13 mouse cellular contexts compared by ENCODE assay signal in the genomic region with DNA sequence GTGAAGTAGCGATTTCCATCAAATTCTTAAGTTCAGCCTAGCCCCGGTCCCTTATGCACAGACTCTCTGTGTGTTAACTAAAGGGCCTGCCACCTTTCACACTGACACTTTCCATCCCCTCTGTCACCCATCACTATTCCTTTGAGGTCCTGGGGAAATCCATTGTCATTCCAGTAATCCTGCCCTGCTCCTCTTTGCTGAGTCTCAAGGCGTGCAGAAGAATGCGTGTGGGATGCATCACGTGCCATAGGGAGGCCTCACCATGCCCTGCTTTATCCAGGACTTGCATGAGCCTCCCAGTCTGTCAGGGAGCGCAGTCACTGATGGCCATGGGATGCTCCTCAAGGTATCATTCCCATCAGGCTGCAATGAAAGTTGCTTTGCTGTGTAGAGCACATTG.
A peak's percentile ranks its signal among the peaks of the same experiment; 100 is the strongest.
DNase-seq lines count a peak whose midpoint lies in the region; ATAC-seq and TF ChIP-seq lines count a peak whose summit lies in the region.
"Had no signal": no experiment of that assay in that cellular context is flagged by ENCODE, and none has a peak within 500 bp of the region (broad histone marks: within the 10 kb centered on the region; RNA-seq: fewer than 3 reads in every experiment).

No protein-coding gene starts in this region.

- WGBS in heart, adult 2 months: 66% methylated on average over 6 of the region's 6 CpGs
- whole genome bisulfite sequencing in heart, embryonic 12.5 days: 56% methylated on average over 6 of the region's 6 CpGs
- WGBS in embryonic facial prominence, embryonic 12.5 days: 75% methylated on average over 6 of the region's 6 CpGs
- whole genome bisulfite sequencing in midbrain, postnatal 0 days: 33% methylated on average over 6 of the region's 6 CpGs

- TF ChIP-seq POLR2A in heart, adult 2 months (IDR thresholded peaks at IDR 0.05; ENCODE audit: insufficient read depth, low read depth, low read length): no peak

- peaks cover 64% of the 10 kb centered on the region for H3K4me1 ChIP-seq in heart, adult 2 months (ENCODE audit: control insufficient read depth, insufficient read depth, low read length)
- H3K4me1 ChIP-seq in heart, embryonic 12.5 days (replicated peaks): peaks cover 92% of the 10 kb centered on the region
- H3K4me1 ChIP-seq in megakaryocyte, embryonic 14.5 days: peaks cover 100% of the 10 kb centered on the region
- H3K4me1 ChIP-seq in embryonic facial prominence, embryonic 12.5 days: peaks cover 38% of the 10 kb centered on the region
- peaks cover 17% of the 10 kb centered on the region for H3K4me1 ChIP-seq in midbrain, postnatal 0 days (ENCODE audit: insufficient read depth, low read length)

- TF ChIP-seq CTCF in heart, adult 2 months (IDR thresholded peaks at IDR 0.05): no peak
- TF ChIP-seq CTCF in midbrain, postnatal 0 days (IDR thresholded peaks at IDR 0.05): no peak

- intact Hi-C loops in heart, adult 2 months (cut with DNase I): no loop called here

- no peak overlapping the region for H3K9ac ChIP-seq in heart, adult 2 months (ENCODE audit: low read depth, low read length)
- no peak overlapping the region for H3K9ac ChIP-seq in heart, embryonic 12.5 days
- H3K9ac ChIP-seq in embryonic facial prominence, embryonic 12.5 days: no peak overlapping the region
- H3K9ac ChIP-seq in midbrain, postnatal 0 days (replicated peaks; ENCODE audit: low read length, poor library complexity, severe bottlenecking): no peak overlapping the region
- H3K9ac ChIP-seq: hindbrain, embryonic 15.5 days had no signal

- no peak for DNase-seq in heart, adult 2 months
- DNase-seq in midbrain, postnatal 0 days (ENCODE audit: low spot score): no peak
- DNase-seq in right cerebral cortex, postnatal 14 days: no peak
- DNase-seq: adrenal gland, postnatal 25 days; gastrocnemius, postnatal 25 days; kidney, adult 18-20 months; left cerebral cortex, postnatal 4 days had no signal

- H3K4me3 ChIP-seq in heart, adult 2 months: no peak overlapping the region
- no peak overlapping the region for H3K4me3 ChIP-seq in heart, embryonic 12.5 days
- H3K4me3 ChIP-seq in megakaryocyte, embryonic 14.5 days (replicated peaks): peak overlapping the region; percentile 16
- H3K4me3 ChIP-seq in embryonic facial prominence, embryonic 12.5 days: no peak overlapping the region
- H3K4me3 ChIP-seq in midbrain, postnatal 0 days (ENCODE audit: low read depth, low read length): no peak overlapping the region
- H3K4me3 ChIP-seq: hindbrain, embryonic 15.5 days had no signal

- no peaks in the 10 kb centered on the region; the same call in 1 of the 2 replicates for H3K79me2 ChIP-seq in heart, adult 2 months (replicated peaks; ENCODE audit: control insufficient read depth, insufficient read depth, low read length)

- ATAC-seq in heart, embryonic 12.5 days (ENCODE audit: insufficient number of reproducible peaks, low FRiP score): no peak
- no peak for ATAC-seq in megakaryocyte, adult 5-6 weeks (ENCODE audit: poor library complexity, severe bottlenecking)
- ATAC-seq in embryonic facial prominence, embryonic 12.5 days (ENCODE audit: insufficient number of reproducible peaks, insufficient read depth, low FRiP score, low TSS enrichment): no peak
- no peak for ATAC-seq in midbrain, postnatal 0 days (ENCODE audit: low FRiP score)

- H3K9me3 ChIP-seq in heart, embryonic 12.5 days (replicated peaks): no peaks in the 10 kb centered on the region
- no peaks in the 10 kb centered on the region for H3K9me3 ChIP-seq in megakaryocyte, embryonic 14.5 days
- H3K9me3 ChIP-seq in embryonic facial prominence, embryonic 12.5 days: no peaks in the 10 kb centered on the region
- no peaks in the 10 kb centered on the region for H3K9me3 ChIP-seq in midbrain, postnatal 0 days (ENCODE audit: low read length)
- H3K9me3 ChIP-seq: hindbrain, embryonic 15.5 days had no signal

- no peaks in the 10 kb centered on the region for H3K27me3 ChIP-seq in heart, adult 2 months (ENCODE audit: control insufficient read depth, insufficient read depth, low read length)
- H3K27me3 ChIP-seq in heart, embryonic 12.5 days (replicated peaks): no peaks in the 10 kb centered on the region
- no peaks in the 10 kb centered on the region for H3K27me3 ChIP-seq in megakaryocyte, embryonic 14.5 days (replicated peaks)
- H3K27me3 ChIP-seq in embryonic facial prominence, embryonic 12.5 days: no peaks in the 10 kb centered on the region
- no peaks in the 10 kb centered on the region for H3K27me3 ChIP-seq in midbrain, postnatal 0 days (ENCODE audit: insufficient read depth, low read length)
- H3K27me3 ChIP-seq: hindbrain, embryonic 15.5 days had no signal

- H3K27ac ChIP-seq in heart, adult 2 months: peak overlapping the region; percentile 81; the same call in 1 of the 2 replicates
- H3K27ac ChIP-seq in heart, embryonic 12.5 days (ENCODE audit: poor library complexity, severe bottlenecking): no peak overlapping the region
- H3K27ac ChIP-seq in embryonic facial prominence, embryonic 12.5 days: 0 out of 2 replicates have a peak overlapping the region, but pooled peaks have one; percentile 18
- H3K27ac ChIP-seq in midbrain, postnatal 0 days (ENCODE audit: low read depth, low read length): peak overlapping the region; percentile 4; the same call in 1 of the 2 replicates

- peaks cover 6% of the 10 kb centered on the region; the same call in 1 of the 2 replicates for H3K36me3 ChIP-seq in heart, adult 2 months (ENCODE audit: control insufficient read depth, insufficient read depth, low read length)
- H3K36me3 ChIP-seq in heart, embryonic 12.5 days: no peaks in the 10 kb centered on the region
- H3K36me3 ChIP-seq in megakaryocyte, embryonic 14.5 days (replicated peaks; ENCODE audit: low read length): peaks cover 75% of the 10 kb centered on the region
- H3K36me3 ChIP-seq in embryonic facial prominence, embryonic 12.5 days: no peaks in the 10 kb centered on the region
- no peaks in the 10 kb centered on the region for H3K36me3 ChIP-seq in midbrain, postnatal 0 days (ENCODE audit: insufficient read depth, low read length)
- H3K36me3 ChIP-seq: hindbrain, embryonic 15.5 days had no signal

- H3K4me2 ChIP-seq in heart, embryonic 12.5 days: no peak overlapping the region
- no peak overlapping the region for H3K4me2 ChIP-seq in embryonic facial prominence, embryonic 12.5 days (replicated peaks)
- H3K4me2 ChIP-seq in midbrain, postnatal 0 days (ENCODE audit: low read depth, low read length, poor library complexity, severe bottlenecking): no peak overlapping the region
- H3K4me2 ChIP-seq: hindbrain, embryonic 15.5 days; liver, embryonic 11.5 days had no signal

- TF ChIP-seq EP300 in heart, adult 2 months (IDR thresholded peaks at IDR 0.05; ENCODE audit: insufficient read depth, low read depth, low read length): no peak
